Mouse (Mus musculus): ENCODE results near the gene St3gal5.

Gene St3gal5

GRCm38 (mm10) chr6:72203279-72203678, 105.9 kb downstream of the St3gal5 start:
- no peak for DNase-seq (ENCODE audit: low read depth, low spot score)
